Mouse (Mus musculus) Muller cell, postnatal 12 days (primary cell): Measurements from ENCODE around the gene Ndufa12.

Experiments used
- DNase-seq: peaks from one replicate; pipeline ENCODE4 v3.0.0-alpha.2; 2015; ENCODE audit errors: inconsistent ontology term

Ndufa12 gene

DNA sequence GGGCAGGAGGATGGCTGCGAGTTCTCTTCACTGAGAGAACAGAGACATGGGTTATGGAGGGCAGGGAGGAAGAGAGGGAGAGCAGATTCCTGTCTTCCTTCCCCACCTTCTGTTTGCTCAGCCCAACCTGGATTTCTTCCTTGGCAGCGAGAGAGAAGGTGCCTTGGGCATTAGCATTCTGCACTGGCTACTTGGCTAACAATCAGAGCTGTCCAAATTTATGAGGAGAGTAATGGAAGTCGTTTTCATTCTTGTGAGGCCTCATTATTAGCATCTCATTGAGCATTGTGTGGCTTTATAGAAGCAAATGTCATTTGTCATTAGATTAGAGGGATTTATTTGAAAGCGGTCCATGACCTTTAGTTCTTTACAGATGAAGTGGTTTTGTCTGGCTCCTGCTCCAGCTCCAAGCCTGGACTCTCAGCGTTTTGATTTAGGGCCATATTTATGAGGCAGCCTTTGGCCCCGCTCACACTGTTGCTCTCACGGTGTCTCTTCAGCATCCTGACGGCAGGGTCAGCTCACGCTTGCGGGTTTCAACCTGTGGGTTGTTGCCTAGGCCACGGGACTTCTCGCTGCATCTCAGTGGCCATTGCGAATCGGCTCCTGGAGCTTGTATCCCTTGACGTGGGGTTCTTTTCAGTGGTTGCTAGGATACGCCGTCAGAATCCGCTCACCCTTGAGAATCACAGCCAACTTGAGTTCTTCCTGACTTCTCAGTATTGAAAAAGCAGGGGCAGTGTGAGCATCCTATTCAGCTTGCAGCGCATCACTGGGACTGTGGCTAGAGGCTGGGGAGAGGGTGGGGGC is 31.9 kb downstream of the Ndufa12 start:
- DNase-seq: peak; percentile 88

DNA sequence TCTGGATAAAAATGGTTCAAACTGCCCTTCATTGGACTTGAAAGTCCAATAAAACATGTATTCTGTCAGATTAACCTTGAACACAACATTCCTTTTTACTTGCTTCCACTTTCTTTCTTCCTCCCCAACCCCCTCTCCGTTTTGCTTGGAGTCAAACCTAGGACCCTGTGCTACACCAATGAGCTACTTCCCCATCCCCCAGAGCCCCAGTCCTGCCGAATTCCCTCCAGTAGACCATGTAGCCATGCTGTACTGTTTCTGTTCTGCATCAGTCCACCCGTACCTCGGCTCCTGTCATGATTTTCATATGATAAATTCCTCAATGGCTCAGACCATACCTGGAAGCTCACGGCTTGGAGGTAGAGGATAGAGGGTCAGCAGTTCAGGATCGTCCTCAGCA is 32.5 kb downstream of the Ndufa12 start:
- DNase-seq: no peak

DNA sequence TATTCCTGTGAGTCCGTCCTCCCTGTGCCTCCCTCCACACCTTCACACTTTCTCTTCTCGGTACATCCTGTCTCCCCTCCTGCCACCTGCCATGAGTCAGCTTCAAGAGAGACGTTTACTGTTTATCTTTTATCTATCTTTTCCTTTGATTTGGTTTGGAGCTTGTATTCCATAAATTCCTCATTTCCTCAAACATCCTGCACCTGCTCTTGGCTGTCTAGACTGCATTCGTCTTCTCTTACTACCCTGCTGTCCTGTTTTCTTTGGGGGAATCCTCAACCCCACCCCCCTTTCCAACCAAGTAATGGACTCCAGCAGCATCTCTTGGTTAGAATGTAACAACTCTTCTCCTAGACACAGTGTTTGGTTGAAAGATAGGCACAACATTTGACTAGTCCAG is 36.7 kb downstream of the Ndufa12 start:
- no peak for DNase-seq

DNA sequence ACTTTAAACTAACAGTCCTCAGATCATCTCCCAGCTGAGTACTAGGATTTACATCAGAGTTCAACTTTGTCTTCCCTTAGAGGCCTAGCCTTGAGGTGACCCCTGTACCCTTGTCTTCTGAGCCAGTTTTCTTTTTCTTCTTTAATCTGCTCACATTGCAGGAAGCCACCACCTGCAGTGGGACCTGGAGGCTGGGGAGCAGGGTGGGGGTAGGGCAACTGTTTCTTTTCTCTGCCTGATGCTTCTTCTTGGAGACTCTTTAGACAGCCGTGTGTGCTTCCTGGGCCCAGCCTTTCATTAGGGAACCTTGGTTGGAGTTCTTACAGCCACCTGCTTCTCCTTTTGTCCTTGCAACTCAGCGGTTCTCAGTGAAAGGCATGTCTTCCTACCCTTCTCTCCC is 42.8 kb downstream of the Ndufa12 start:
- DNase-seq: no peak

DNA sequence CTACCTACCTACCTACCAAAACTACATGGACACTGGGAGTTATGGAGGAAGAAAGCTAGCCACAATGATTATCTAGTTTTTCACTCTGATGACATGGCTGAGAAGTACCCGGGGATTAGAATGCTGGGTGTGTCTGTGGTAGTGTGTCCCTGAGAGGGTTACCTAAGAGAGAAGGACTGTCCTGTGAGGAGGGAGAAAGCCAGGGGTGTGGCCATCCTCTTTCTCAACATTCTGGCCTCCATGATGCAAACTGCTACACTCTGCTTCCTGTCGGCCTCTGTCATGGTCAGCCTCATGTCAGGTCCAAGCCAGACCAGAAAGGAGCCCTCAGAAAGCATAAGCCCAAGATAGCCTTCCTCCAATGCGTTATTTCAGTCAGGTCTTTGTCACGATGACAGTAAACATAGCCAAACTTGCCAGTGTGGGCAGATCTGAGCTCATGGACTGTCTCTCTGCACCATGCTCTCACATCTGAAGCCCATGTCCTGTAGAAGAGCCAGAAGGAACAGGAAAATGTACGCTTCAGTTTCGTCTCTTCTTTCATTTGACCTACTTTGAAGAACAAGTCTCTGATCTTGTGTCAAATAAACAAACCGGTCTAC is 49.3 kb downstream of the Ndufa12 start:
- no peak for DNase-seq

DNA sequence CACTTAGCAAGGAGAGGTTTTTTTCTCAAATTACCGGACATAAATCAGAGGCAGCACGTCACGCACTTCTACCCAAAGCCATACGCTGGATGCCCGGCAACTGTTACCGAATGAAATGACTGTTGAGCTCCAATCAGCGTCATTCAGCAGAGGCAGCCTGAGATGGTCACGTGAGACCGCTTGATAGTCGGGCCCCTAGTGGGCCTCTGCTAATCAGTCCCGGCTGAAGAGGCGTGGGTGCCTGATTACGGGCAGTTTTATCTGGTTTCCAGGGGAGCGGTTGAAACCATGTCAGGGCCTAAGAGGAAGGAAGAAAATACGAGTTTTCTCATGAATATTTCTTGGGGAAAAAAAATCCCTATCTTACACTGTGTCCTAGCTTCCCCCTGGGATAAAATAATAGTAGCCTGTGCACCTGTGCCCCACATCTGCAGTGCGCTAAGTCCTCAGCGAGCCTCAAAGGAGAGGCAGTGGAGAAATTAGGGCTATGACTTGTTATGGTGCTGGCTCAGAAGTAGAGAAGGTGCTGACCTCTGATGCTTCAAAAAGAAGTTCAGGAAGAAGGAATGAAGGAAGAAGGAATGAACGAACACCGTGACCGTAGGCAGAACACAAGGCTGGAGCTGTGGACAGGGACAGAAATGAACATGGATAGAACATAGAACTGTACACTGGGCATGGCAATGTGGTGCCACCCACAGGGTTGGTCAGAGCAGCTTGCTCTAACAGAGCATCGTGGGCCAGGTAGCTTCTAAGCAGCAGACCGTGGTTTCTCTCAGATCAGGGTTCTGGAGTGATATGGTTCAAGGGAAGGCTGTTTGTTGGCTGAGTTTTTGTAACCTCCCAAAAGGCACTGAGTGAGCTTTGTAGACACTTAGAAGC is 51.3 kb downstream of the Ndufa12 start:
- peak; percentile 22 for DNase-seq

DNA sequence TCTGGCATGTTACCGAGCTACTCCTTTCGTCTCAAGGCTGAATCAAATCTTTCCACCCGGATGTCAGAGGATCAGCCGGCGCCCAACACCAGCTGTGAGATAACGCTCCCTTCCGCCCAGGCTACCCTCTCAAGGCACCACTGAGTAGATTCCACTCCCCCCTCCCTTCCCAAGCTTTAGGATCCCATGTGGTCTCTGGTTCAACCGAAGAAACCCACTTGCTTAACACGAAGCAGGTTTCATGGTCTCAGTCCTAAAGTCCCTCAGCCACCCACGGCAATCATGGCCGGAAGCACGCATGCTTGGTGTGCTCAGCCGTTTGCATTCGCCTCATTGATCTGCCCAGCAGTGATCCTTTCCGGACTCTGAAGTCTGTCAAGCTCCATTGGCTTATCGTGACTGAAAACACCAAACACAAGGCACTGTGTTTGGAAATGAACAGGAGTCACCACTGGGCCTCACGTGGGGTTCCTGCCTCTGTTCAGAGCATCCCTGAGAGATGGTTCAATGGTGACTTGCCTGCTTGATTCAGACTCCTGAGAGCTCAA is 54.8 kb downstream of the Ndufa12 start:
- DNase-seq: no peak

DNA sequence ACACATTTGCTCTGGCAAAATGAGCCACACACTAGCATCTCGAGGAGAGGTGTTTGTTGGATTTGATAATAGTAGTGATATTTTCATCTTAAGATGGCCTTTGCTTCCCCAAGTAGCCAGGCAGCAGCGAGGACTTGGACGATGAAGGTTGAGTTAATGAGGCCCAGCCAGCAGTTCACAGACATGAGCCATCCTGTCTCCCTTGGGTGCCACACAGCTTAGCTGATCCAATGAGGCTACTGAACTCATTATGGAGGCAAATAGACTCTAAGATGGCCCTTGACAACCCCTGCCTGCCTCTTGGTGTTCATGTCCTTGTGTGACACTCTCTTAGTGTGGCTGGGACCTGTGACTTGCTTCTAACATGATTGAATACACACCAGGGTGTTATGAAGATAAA is 56.2 kb downstream of the Ndufa12 start:
- no peak for DNase-seq

DNA sequence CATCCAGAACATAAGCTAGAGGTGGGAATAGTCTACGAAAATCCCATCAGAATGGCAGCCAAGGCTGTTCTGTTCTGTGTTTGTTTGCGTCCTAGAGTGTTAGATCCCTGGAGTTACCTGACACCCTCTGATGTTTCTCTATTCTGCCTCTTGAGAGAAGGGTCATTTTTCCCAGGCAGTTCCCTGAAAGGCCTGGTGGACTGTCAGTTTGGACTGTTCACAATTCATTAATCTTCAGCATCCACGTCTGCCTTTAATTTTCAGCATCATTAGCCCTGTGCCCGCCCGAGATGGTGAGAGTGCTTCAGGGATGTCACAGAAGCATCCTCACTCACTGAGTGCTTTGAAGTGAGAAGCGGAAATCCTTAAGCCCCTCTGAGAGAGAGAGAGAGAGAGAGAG is 57.2 kb downstream of the Ndufa12 start:
- DNase-seq: no peak

DNA sequence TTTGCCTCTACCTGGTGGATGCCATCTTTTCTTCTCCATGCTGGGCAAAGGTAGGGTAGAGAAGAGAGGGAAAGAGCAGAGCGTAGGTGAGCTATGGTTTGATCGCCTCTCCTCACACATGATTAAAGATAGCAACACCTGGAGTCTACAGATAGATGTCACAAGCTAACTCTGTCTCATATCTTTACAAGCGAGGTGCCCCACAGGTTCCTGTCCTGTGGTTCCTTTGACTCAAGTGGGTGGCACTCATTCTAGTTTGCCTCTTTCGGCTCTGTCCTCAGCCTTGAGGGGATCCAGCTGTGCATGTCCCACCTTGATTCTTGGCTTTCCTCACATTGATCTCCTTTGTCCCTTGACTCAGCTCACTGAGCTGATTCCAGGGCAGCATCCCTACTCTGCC is 58.0 kb downstream of the Ndufa12 start:
- no peak for DNase-seq

DNA sequence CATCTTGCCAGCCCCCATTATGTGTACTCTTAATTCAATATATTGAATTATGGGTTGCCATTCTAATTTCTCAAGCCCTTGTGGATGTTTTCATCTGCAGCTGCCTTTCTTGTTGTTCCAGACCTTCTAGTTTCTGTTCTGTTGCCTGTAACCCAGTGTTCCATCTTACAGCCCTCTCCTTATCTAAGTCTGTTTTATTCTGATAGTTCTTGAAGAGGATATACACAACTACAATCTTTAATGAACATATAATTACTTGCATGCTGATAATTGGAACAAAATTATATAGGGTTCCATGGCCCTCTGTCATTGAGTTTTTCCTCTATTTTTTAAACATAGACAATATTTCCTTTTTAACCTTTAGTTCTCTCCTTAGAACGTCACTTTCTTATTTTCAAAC is 62.0 kb downstream of the Ndufa12 start:
- DNase-seq: no peak

DNA sequence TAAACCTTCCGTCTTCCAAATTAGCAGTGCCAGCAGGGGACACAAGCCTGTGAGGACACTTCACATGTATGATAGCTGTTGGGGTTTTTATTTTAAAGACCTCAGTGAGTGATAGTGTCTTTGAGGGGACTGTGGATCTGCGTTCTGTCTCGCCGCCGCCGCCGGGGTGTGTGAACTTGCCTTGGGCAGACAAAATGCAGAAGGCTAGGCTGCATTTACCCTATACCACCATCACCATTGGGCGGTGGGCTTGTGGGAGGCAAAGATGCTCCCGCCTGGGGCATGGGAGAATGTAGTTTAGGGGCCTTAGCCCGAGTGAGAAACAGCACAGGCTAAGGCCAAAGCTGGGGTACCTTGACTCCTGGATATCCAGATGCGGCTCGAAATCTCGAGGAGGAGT is 64.1 kb downstream of the Ndufa12 start:
- no peak for DNase-seq

DNA sequence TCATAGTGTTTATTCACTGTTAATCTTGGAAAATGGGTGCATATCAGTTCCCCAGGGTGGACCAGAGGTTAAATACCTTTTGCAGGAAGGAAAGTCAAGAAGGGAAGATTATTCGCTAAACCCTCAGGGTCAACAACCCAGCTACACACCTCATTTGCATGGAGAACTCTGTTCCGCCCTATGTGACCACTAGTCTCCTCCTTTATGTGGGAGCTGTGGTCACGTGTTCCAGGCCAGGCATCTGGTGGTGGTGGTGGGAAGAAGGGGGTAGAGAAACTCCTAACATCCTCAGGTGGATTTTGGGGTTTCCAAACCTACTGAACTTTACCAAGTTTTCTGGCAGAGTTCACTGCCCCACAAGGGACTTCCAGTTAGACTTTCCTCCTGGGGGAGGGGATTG is 64.7 kb downstream of the Ndufa12 start:
- no peak for DNase-seq

DNA sequence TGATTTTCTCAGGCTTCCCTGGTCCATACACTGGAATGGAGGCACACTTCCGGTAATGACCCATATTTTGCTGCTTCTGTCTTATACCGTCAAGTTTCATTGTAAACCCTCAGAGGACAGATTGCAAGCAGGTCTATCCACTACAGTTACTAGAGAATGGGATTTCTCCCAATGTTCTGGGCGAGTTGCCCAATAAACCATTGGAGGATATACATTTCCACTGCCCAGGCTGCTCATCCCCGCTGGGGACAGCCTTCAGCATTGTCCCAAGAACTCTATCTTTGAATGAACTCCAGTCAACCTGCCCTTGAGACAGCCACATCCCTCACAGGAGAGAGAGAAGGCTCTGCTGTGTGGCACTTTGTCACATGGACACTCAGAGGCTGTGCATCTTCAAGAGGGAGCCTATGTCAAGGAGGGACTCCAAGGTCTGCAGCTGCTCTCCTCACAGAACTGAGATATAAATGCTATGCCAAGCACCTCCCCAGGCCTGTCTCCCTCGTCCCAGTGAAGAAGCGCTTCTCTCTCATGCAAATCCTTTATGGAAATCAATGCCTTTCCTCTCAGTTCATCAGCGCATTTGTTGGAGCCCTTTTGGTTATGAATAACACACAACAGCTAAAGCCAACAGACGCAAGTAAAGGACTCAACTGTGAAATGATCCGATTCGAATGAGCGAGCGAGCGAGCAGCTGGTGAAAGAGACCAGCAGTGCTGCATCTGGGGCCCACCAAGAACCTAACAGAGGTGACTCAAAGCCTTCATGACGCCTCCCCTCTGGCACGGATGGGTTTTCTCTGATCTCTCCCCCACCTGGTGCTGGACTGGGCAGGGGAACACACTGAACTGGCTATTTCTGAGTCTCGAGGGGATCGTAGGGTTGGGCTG is 67.4 kb downstream of the Ndufa12 start:
- no peak for DNase-seq
